Mouse (Mus musculus) stomach, embryonic 14.5 days (tissue): ENCODE measurements around the gene Arpp21. TPM values are rescaled to one million over a fixed set of nuclear protein-coding genes. Genes with fewer than 3 reads are reported as not detected.
A peak's percentile ranks its signal among the peaks of the same experiment; 100 is the strongest.

ENCODE experiments used
- ATAC-seq: fragments of 200-750 bp; cut with Nextera tagmentation; 2 replicates; pipeline ENCODE4 v1.8.0; 2017; ENCODE audit warnings: low read depth, moderate TSS enrichment; ENCODE audit not compliant: insufficient number of reproducible peaks, insufficient read depth, low FRiP score
- H3K27ac ChIP-seq: fragments of 300-500 bp; sonication (generic); 2 replicates; pipeline ENCODE4 v1.5.1; 2014; ENCODE audit warnings: mild to moderate bottlenecking, low read length, moderate library complexity, mixed read lengths
- H3K27me3 ChIP-seq: fragments of 300-500 bp; sonication (generic); 2 replicates; pipeline ENCODE4 v1.6.1; 2014; ENCODE audit warnings: low read length, control low read depth, mixed read lengths; ENCODE audit not compliant: control insufficient read depth, insufficient read depth
- H3K36me3 ChIP-seq: fragments of 300-500 bp; sonication (generic); 2 replicates; pipeline ENCODE4 v1.6.1; 2014; ENCODE audit warnings: mild to moderate bottlenecking, control low read depth, low read length, moderate library complexity, mixed read lengths; ENCODE audit not compliant: control insufficient read depth, insufficient read depth
- H3K4me1 ChIP-seq: fragments of 300-500 bp; sonication (generic); 2 replicates; pipeline ENCODE4 v1.6.1; 2014; ENCODE audit warnings: low read length, control low read depth, mixed read lengths; ENCODE audit not compliant: control insufficient read depth, insufficient read depth
- H3K4me2 ChIP-seq: fragments of 300-500 bp; sonication (generic); replicated peaks from 2 replicates; pipeline ENCODE4 v1.6.1; 2014; ENCODE audit warnings: low read depth, low read length, control low read depth
- H3K4me3 ChIP-seq: fragments of 300-500 bp; sonication (generic); 2 replicates; pipeline ENCODE4 v1.5.1; 2014; ENCODE audit warnings: low read depth, low read length, control low read depth
- H3K9ac ChIP-seq: fragments of 300-500 bp; sonication (generic); replicated peaks from 2 replicates; pipeline ENCODE4 v1.6.1; 2014; ENCODE audit warnings: low read depth, mild to moderate bottlenecking, control low read depth, low read length, moderate library complexity, mixed read lengths
- H3K9me3 ChIP-seq: fragments of 300-500 bp; sonication (generic); 2 replicates; pipeline ENCODE4 v1.6.1; 2016; ENCODE audit warnings: low read depth, low read length, control low read depth; ENCODE audit not compliant: control insufficient read depth
- WGBS: fragments of 180-500 bp; shearing (Covaris S2); extraction: QIAGEN DNeasy Blood & Tissue Kit; methylation state at CpG from one replicate; pipeline ENCODE4 v1.1.7; 2014; 5-methylcytosine and 5-hydroxymethylcytosine counted together
- polyA plus RNA-seq: library from polyadenylated mRNA; unstranded; fragments of >200 nt; fragmentation: Nextera tagmentation; extraction: Ambion mirVana; gene quantifications from 2 replicates; pipeline ENCODE4 v1.2.1, GENCODE M21; 2014

Arpp21 gene
- polyA plus RNA-seq, 1 experiment from 2014 or later, result 1.2 TPM

GRCm38 (mm10) chr9:112123421-112123828 lies 112.3 kb downstream of the Arpp21 start:
- WGBS, result 77% methylated on average over 6 of the region's 6 CpGs

DNA sequence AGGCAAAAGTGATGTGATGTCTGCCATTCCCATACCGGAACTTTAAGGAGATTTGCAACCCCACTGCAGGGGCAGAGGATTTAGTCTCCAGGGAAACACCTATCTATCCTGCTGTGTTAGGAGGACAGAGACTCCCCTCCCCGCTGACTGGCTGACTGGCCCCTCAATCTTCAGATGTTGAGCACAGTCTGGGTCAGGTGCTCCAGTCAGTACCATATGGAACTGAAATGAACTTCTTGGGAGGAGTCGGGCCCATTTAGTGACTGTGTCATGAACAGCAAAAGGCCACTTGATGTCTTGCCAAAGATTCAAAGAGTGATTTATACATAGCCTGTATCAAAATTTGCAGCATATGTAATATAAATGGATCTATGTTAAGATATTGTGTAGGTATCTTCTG lies 116.2 kb downstream of the Arpp21 start:
- WGBS, result 28% methylated on average over 3 of the region's 3 CpGs
- no peak overlapping the region for H3K4me2 ChIP-seq
- H3K36me3 ChIP-seq, result no peaks in the 10 kb centered on the region
- no peak overlapping the region for H3K9ac ChIP-seq
- ATAC-seq, result no peak
- H3K9me3 ChIP-seq, result no peaks in the 10 kb centered on the region
- H3K4me3 ChIP-seq, result no peak overlapping the region
- no peaks in the 10 kb centered on the region for H3K4me1 ChIP-seq
- no peaks in the 10 kb centered on the region for H3K27me3 ChIP-seq
- no peak overlapping the region for H3K27ac ChIP-seq

More at GRCm38 (mm10) chr9:112123421-112123828, 112.3 kb downstream of the Arpp21 start:
- Histone ChIP-seq H3K36me3 (no peaks in the 10 kb centered on the region), H3K4me1 (no peaks in the 10 kb centered on the region), H3K27me3 (no peaks in the 10 kb centered on the region), H3K4me2 (no peak overlapping the region), H3K9me3 (no peaks in the 10 kb centered on the region), H3K9ac (no peak overlapping the region), H3K27ac (no peak overlapping the region), H3K4me3 (no peak overlapping the region)
- no peak for ATAC-seq

- Histone ChIP-seq H3K9me3 (no peaks in the 10 kb centered on the region), H3K27me3 (no peaks in the 10 kb centered on the region), H3K4me1 (no peaks in the 10 kb centered on the region), H3K4me2 (peak overlapping the region; percentile 42; the same call in 1 of the 2 replicates), H3K4me3 (no peak overlapping the region), H3K9ac (no peak overlapping the region), H3K27ac (no peak overlapping the region), H3K36me3 (no peaks in the 10 kb centered on the region)
- 17% methylated on average over 7 of the region's 7 CpGs for WGBS
- ATAC-seq, result no peak
Observed at GRCm38 (mm10) chr9:112119106-112119433, 116.7 kb downstream of the Arpp21 start.

GRCm38 (mm10) chr9:112118411-112119105 lies 117.2 kb downstream of the Arpp21 start:
- Histone ChIP-seq H3K27ac (no peak overlapping the region), H3K9me3 (no peaks in the 10 kb centered on the region), H3K9ac (no peak overlapping the region), H3K27me3 (no peaks in the 10 kb centered on the region), H3K4me2 (peak overlapping the region; percentile 42), H3K4me1 (no peaks in the 10 kb centered on the region), H3K4me3 (peak overlapping the region; percentile 6; the same call in 1 of the 2 replicates), H3K36me3 (no peaks in the 10 kb centered on the region)
- WGBS, result 3% methylated on average over 22 of the region's 22 CpGs
- no peak for ATAC-seq

- Histone ChIP-seq H3K27me3 (no peaks in the 10 kb centered on the region), H3K4me3 (peak overlapping the region; percentile 6; the same call in 1 of the 2 replicates), H3K4me2 (peak overlapping the region; percentile 42), H3K9ac (no peak overlapping the region), H3K4me1 (no peaks in the 10 kb centered on the region), H3K27ac (no peak overlapping the region), H3K9me3 (no peaks in the 10 kb centered on the region), H3K36me3 (no peaks in the 10 kb centered on the region)
- 24% methylated on average over 15 of the region's 15 CpGs for WGBS
- no peak for ATAC-seq
Observed at GRCm38 (mm10) chr9:112117632-112118410, 117.9 kb downstream of the Arpp21 start.

- no peak overlapping the region for H3K4me3 ChIP-seq
- H3K36me3 ChIP-seq, result no peaks in the 10 kb centered on the region
- ATAC-seq, result no peak
- no peak overlapping the region for H3K9ac ChIP-seq
- no peak overlapping the region for H3K27ac ChIP-seq
- H3K4me1 ChIP-seq, result no peaks in the 10 kb centered on the region
- WGBS, result 91% methylated on average over 5 of the region's 5 CpGs
- no peaks in the 10 kb centered on the region for H3K27me3 ChIP-seq
- H3K4me2 ChIP-seq, result no peak overlapping the region
- no peaks in the 10 kb centered on the region for H3K9me3 ChIP-seq
Observed at GRCm38 (mm10) chr9:112111610-112112009, 124.1 kb downstream of the Arpp21 start.

DNA sequence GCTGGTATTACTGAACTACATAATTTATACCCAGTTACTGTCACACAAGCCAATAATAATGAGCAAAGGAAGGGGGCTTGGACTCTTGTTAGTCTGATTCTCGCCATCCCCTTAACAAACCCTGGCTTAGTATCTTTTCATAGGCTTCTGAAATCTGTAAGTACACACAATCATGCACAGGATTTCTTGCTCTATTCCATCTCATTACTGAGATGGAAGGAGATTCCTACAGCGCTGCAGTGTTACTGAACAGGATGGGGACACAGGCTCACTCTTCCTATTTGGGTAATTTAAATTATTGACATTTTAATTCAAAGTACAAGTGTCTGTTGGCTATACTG lies 132.9 kb downstream of the Arpp21 start:
- Histone ChIP-seq H3K36me3 (no peaks in the 10 kb centered on the region), H3K9me3 (no peaks in the 10 kb centered on the region), H3K4me2 (no peak overlapping the region), H3K9ac (no peak overlapping the region), H3K4me3 (no peak overlapping the region), H3K4me1 (no peaks in the 10 kb centered on the region), H3K27me3 (no peaks in the 10 kb centered on the region), H3K27ac (no peak overlapping the region)
- 82% methylated on average over 2 of the region's 2 CpGs for WGBS
- no peak for ATAC-seq

DNA sequence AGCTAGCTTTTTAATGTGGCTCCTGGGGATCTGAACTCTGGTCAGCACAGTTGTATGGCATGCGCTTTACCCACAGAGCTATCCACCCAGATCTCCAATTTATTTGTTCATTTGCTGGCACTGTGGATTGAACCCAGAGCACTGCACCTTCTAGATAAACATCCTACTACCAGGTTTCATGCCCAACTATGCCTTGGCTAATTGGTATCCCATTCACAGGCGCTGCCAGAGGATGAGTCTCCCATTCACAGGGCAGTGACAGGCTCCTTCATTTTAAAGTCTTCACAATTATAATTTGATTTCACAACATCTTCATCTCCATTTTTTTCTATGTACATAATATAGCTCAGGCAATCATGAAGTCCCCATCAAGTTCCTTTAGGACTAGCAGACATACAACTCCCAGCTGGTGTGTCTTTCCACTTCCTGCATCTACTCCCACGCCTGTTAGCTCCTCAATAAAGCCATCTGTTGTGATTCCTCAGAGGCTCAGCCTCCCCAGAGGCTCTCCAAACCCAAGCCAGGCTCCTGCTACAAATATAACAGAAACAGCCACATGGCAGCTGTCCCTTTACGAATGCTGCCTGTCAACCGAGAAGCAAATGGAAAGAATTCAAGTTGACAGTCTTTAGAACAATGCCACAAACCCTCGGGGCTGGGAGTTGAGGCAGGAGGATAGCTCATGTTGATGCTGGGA lies 133.4 kb downstream of the Arpp21 start:
- WGBS, result 59% methylated on average over 6 of the region's 6 CpGs
- no peak overlapping the region for H3K4me3 ChIP-seq
- no peaks in the 10 kb centered on the region for H3K4me1 ChIP-seq
- H3K9me3 ChIP-seq, result no peaks in the 10 kb centered on the region
- H3K27ac ChIP-seq, result no peak overlapping the region
- H3K9ac ChIP-seq, result no peak overlapping the region
- no peaks in the 10 kb centered on the region for H3K36me3 ChIP-seq
- ATAC-seq, result no peak
- H3K27me3 ChIP-seq, result no peaks in the 10 kb centered on the region
- no peak overlapping the region for H3K4me2 ChIP-seq
